Mouse (Mus musculus) testis, adult 2 months (tissue): ENCODE data around the gene Fam241b. TPM values are rescaled to one million over a fixed set of nuclear protein-coding genes. Genes with fewer than 3 reads are reported as not detected.

Source experiments
- H3K27ac ChIP-seq: fragments of 200-500 bp; 2 replicates; pipeline ENCODE4 v1.5.1; 2012; ENCODE audit warnings: low read depth, low read length; ENCODE audit not compliant: control insufficient read depth, insufficient read depth
- H3K27me3 ChIP-seq: fragments of 200-500 bp; 2 replicates; pipeline ENCODE4 v1.6.1; 2012; ENCODE audit warnings: mild to moderate bottlenecking, low read length, moderate library complexity; ENCODE audit not compliant: control insufficient read depth, insufficient read depth
- H3K36me3 ChIP-seq: fragments of 200-500 bp; 2 replicates; pipeline ENCODE4 v1.6.1; 2012; ENCODE audit warnings: mild to moderate bottlenecking, low read length; ENCODE audit not compliant: control insufficient read depth, insufficient read depth
- H3K4me1 ChIP-seq: fragments of 200-500 bp; 2 replicates; pipeline ENCODE4 v1.6.1; 2012; ENCODE audit warnings: low read length; ENCODE audit not compliant: control insufficient read depth, insufficient read depth
- H3K4me3 ChIP-seq: fragments of 200-500 bp; 2 replicates; pipeline ENCODE4 v1.5.1; 2012; ENCODE audit warnings: low read depth, mild to moderate bottlenecking, low read length, moderate library complexity, mixed read lengths; ENCODE audit not compliant: control insufficient read depth
- CTCF ChIP-seq: fragments of 200-500 bp; IDR thresholded peaks from 2 replicates; pipeline ENCODE4 v1.5.1; 2012; ENCODE audit warnings: low read depth, mild to moderate bottlenecking, inconsistent platforms, low read length, moderate library complexity; ENCODE audit not compliant: control insufficient read depth, insufficient read depth, insufficient replicate concordance
- POLR2A ChIP-seq: fragments of 200-500 bp; IDR thresholded peaks from 2 replicates; pipeline ENCODE4 v1.6.1; 2012; ENCODE audit warnings: low read depth, mild to moderate bottlenecking, inconsistent platforms, low read length, moderate library complexity; ENCODE audit not compliant: control insufficient read depth
- polyA plus RNA-seq: library from polyadenylated mRNA; depleted of rRNA; stranded (reverse); fragments of >200 nt; gene quantifications from 2 replicates; pipeline ENCODE4 v1.2.3, GENCODE M21; 2012

The Fam241b gene
- polyA plus RNA-seq, 1 experiment, result 5.3 TPM

DNA sequence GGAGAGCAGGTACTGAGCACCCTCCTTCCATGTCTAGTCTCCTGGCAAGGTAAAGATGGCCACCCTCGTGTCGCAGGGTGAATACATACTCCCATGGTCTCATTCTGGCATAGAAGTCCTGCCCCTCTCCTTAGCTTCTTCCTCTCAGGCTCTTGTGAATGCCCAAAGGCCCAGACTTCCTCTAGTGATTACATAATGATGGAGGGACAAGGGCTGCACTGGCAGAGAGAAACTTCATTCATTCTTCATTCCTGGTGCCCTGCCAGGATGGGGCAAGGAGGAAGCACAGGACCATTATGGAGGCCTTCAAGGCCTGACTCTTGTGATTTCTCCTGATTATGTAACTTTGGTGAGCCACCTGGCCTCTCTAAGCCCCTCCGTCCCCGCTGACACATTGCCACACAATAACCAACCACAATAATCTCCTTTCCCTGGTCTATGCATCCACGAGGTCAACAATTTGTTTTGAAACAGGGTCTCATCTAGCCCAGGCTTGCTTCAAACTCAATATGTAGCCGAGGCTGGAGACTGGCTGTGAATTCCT lies 38.8 kb upstream of the Fam241b start:
- H3K27ac ChIP-seq, result no peak overlapping the region
- no peak for TF ChIP-seq CTCF
- no peak overlapping the region for H3K4me3 ChIP-seq
- H3K4me1 ChIP-seq, result peaks cover 3% of the 10 kb centered on the region
- H3K27me3 ChIP-seq, result no peaks in the 10 kb centered on the region
- H3K36me3 ChIP-seq, result no peaks in the 10 kb centered on the region

DNA sequence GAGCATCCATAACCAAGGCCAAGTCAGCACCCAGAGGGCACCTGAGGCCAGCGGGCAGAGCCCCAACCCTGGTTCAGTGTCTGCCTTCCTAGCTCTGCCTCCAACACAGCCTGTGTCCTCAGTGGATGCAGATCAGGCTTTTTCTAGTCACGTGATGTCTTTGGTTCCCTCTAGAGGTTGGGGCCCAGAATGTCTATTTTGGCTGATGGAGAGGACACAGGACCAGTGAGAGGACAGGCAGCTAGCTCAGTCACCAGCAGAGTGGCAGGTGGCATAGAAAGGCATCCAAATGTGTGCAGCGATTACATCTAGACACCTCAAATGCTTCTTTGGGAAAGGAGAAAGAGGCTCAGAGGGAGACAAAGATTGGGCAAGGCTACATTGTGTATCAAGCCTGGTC lies 38.0 kb upstream of the Fam241b start:
- H3K27ac ChIP-seq, result no peak overlapping the region
- H3K27me3 ChIP-seq, result no peaks in the 10 kb centered on the region
- H3K4me1 ChIP-seq, result peaks cover 3% of the 10 kb centered on the region
- no peak for TF ChIP-seq POLR2A
- no peak overlapping the region for H3K4me3 ChIP-seq
- no peaks in the 10 kb centered on the region for H3K36me3 ChIP-seq

- H3K4me3 ChIP-seq, result no peak overlapping the region
- H3K27ac ChIP-seq, result no peak overlapping the region
- TF ChIP-seq CTCF (no peak), POLR2A (no peak)
- no peaks in the 10 kb centered on the region for H3K36me3 ChIP-seq
- no peaks in the 10 kb centered on the region for H3K27me3 ChIP-seq
- peaks cover 3% of the 10 kb centered on the region for H3K4me1 ChIP-seq
These were observed 36.2 kb upstream of the Fam241b start for GRCm38 (mm10) chr10:62179944-62180343.

DNA sequence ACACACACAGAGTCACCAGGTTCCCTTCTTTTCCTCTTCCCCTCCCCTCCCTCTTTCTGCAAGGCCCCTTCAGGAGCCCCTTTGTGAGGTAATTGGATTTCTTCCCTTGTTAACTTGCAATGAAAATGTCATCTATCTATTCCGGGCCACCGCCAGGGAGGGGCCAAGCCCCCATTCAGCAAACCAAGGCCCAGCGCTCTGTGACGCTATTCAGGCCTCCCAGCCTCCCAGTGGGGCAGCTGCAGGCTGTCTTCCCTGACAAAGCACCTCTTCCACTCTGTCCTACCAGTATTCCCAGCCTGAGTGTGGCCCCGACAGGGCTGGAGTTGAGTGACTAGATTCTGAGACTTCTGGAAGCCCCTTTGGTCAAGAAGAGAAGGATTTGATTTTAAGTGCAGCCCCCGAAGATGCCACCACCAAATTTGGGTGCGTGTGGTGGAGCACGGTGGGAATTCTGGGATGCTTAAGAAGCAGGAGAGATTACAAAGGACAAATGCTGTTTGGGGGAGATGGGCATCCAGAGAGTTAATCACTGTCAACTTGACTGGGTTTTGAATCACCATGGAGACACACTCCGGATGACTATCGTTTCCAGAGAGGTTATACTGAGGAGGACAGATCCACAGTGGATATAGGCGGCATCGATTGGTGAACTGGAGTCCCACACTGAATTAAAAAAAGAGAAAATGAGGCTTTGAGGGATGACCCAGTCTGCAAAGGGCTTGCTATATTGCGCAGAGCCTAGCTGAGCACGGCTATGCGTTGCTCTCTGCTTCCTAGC lies 31.0 kb upstream of the Fam241b start:
- H3K4me1 ChIP-seq, result no peaks in the 10 kb centered on the region
- H3K27me3 ChIP-seq, result no peaks in the 10 kb centered on the region
- no peaks in the 10 kb centered on the region for H3K36me3 ChIP-seq
- no peak overlapping the region for H3K27ac ChIP-seq
- no peak overlapping the region for H3K4me3 ChIP-seq
- TF ChIP-seq CTCF (no peak), POLR2A (no peak)

GRCm38 (mm10) chr10:62173941-62174448 lies 30.3 kb upstream of the Fam241b start:
- Histone ChIP-seq H3K4me3 (no peak overlapping the region), H3K27me3 (no peaks in the 10 kb centered on the region), H3K4me1 (no peaks in the 10 kb centered on the region), H3K36me3 (no peaks in the 10 kb centered on the region), H3K27ac (no peak overlapping the region)
- TF ChIP-seq CTCF, result no peak
- no peak for TF ChIP-seq POLR2A

GRCm38 (mm10) chr10:62172841-62173553 lies 29.3 kb upstream of the Fam241b start:
- TF ChIP-seq POLR2A, result no peak
- no peak for TF ChIP-seq CTCF
- no peak overlapping the region for H3K27ac ChIP-seq
- no peak overlapping the region for H3K4me3 ChIP-seq
- no peaks in the 10 kb centered on the region for H3K4me1 ChIP-seq
- no peaks in the 10 kb centered on the region for H3K36me3 ChIP-seq
- no peaks in the 10 kb centered on the region for H3K27me3 ChIP-seq

DNA sequence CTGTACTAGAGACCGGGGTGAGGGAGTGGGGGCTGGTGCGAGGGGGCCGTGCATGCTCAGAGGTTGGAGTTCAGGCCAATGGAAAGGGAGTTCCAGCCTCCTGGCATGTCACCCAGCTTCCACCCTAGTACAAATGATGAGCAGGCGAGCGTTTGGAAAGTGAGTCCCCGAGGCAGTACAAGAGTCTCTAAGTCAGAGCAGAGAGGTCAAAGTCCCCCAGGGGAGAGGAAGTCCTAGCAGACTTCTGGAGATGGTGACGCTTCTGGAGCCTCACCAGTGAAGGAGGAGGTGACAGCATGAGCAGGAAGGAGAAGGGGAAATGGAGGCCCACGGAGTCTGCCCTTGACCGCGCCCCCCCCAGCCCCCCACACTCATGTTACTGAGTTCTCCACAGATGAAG lies 18.7 kb upstream of the Fam241b start:
- no peaks in the 10 kb centered on the region for H3K27me3 ChIP-seq
- H3K4me3 ChIP-seq, result no peak overlapping the region
- no peak overlapping the region for H3K27ac ChIP-seq
- no peaks in the 10 kb centered on the region for H3K4me1 ChIP-seq
- no peak for TF ChIP-seq POLR2A
- TF ChIP-seq CTCF, result no peak
- no peaks in the 10 kb centered on the region for H3K36me3 ChIP-seq

GRCm38 (mm10) chr10:62149929-62150328 lies 6.2 kb upstream of the Fam241b start:
- H3K36me3 ChIP-seq, result no peaks in the 10 kb centered on the region
- no peak for TF ChIP-seq POLR2A
- TF ChIP-seq CTCF, result no peak
- no peak overlapping the region for H3K27ac ChIP-seq
- H3K27me3 ChIP-seq, result no peaks in the 10 kb centered on the region
- H3K4me1 ChIP-seq, result no peaks in the 10 kb centered on the region
- no peak overlapping the region for H3K4me3 ChIP-seq
